Mouse (Mus musculus) CH12.LX (cell line): ENCODE measurements around the gene Tyms.

Experiments
- CTCF ChIP-seq, 2 experiments: IDR thresholded peaks in 1 of 2; conservative IDR thresholded peaks in 1 of 2; 2 replicates each; pipeline ENCODE4 v1.5.1; 2011 to 2012; ENCODE audit warnings: low read depth in 2 of 2, low read length in 2 of 2, improper control_type of control experiment in 1 of 2, inconsistent platforms in 1 of 2, mild to moderate bottlenecking in 1 of 2, moderate library complexity in 1 of 2
- EP300 ChIP-seq: IDR thresholded peaks from 2 replicates; pipeline ENCODE4 v1.6.1; 2011; ENCODE audit warnings: low read length, improper control_type of control experiment
- HCFC1 ChIP-seq: IDR thresholded peaks from 2 replicates; pipeline ENCODE4 v1.6.1; 2012; ENCODE audit warnings: low read depth, mild to moderate bottlenecking, inconsistent platforms, low read length, improper control_type of control experiment
- IRF4 ChIP-seq: IDR thresholded peaks from 2 replicates; pipeline ENCODE4 v1.6.1; 2014; ENCODE audit warnings: low read depth, mild to moderate bottlenecking, inconsistent platforms, low read length, improper control_type of control experiment
- MEF2A ChIP-seq: IDR thresholded peaks from 2 replicates; pipeline ENCODE4 v1.6.1; 2014; ENCODE audit warnings: low read depth, mild to moderate bottlenecking, inconsistent platforms, low read length, improper control_type of control experiment, borderline replicate concordance
- MXI1 ChIP-seq: IDR thresholded peaks from 2 replicates; pipeline ENCODE4 v1.6.1; 2011; ENCODE audit warnings: mild to moderate bottlenecking, low read depth, low read length, improper control_type of control experiment
- SIN3A ChIP-seq: IDR thresholded peaks from 2 replicates; pipeline ENCODE4 v1.6.1; 2012; ENCODE audit warnings: low read length, improper control_type of control experiment, inconsistent platforms
- SMC3 ChIP-seq: IDR thresholded peaks from 2 replicates; pipeline ENCODE4 v1.6.1; 2011; ENCODE audit warnings: low read depth, low read length, improper control_type of control experiment
- TCF12 ChIP-seq: IDR thresholded peaks from 2 replicates; pipeline ENCODE4 v1.6.1; 2014; ENCODE audit warnings: low read depth, mild to moderate bottlenecking, inconsistent platforms, low read length, improper control_type of control experiment
- USF2 ChIP-seq: conservative IDR thresholded peaks from 2 replicates; pipeline ENCODE4 v1.6.1; 2011; ENCODE audit warnings: low read depth, low read length, improper control_type of control experiment
- ZC3H11A ChIP-seq: IDR thresholded peaks from 2 replicates; pipeline ENCODE4 v1.6.1; 2012; ENCODE audit warnings: low read depth, mild to moderate bottlenecking, inconsistent platforms, low read length, improper control_type of control experiment

- TF ChIP-seq EP300 (no peak), MXI1 (no peak), USF2 (no peak), CTCF (conservative IDR thresholded peaks at IDR 0.05 in 1 of 2, IDR thresholded peaks at IDR 0.05 in 1 of 2; ENCODE audit: low read depth in 2 of 2, low read length in 2 of 2) (no peak), ZC3H11A (no peak), SMC3 (no peak), TCF12 (no peak), IRF4 (no peak), MEF2A (no peak), SIN3A (no peak), HCFC1 (no peak)
These were observed 29.9 kb upstream of the Tyms start for GRCm38 (mm10) chr5:30103340-30103739.
